18 mouse cellular contexts compared by ENCODE assay signal in the genomic region with DNA sequence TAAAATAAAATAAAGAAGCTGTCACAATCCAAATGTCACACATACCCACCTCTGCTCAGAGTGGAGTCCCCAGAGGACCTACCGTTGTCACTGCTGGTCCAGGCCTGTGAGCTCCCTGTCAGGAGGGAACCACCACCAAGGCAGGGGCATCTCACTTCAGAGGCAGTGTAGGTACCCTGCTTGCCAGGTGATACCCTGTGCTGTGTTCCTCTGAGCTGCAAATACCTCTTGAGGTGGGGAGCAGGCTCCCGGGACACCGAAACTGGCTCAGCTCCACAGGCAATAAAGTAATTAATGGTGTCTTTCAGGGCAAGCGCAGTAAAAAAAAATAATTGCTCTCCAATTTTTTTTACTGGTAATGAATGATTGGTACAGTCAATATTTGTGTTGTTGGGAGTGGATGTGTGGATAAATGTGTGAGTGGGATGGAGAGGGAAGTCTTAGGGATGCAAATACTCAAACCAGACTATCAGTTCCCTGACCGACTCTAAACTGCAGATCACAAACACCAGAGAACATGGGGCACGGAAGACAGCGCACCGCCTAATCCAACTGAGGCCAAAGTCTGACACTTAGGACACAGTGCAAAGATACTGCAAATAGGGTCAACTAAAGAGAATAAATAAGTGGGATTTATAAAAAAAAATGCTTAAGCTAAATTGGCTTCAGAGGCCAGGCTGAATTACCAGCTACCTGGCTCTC.
A peak's percentile ranks its signal among the peaks of the same experiment; 100 is the strongest.
DNase-seq lines count a peak whose midpoint lies in the region; ATAC-seq and TF ChIP-seq lines count a peak whose summit lies in the region.
"Had no signal": no experiment of that assay in that cellular context is flagged by ENCODE, and none has a peak within 500 bp of the region (broad histone marks: within the 10 kb centered on the region; RNA-seq: fewer than 3 reads in every experiment).

No protein-coding gene starts in this region.

- 0 out of 2 replicates have a peak overlapping the region, but pooled peaks have one; percentile 15 for H3K4me2 ChIP-seq in heart, postnatal 0 days (ENCODE audit: low read depth, low read length)
- H3K4me2 ChIP-seq in heart, embryonic 11.5 days = no peak overlapping the region
- H3K4me2 ChIP-seq in lung, postnatal 0 days (replicated peaks; ENCODE audit: low read depth, low read length) = 0 out of 2 replicates have a peak overlapping the region, but pooled peaks have one; percentile 6
- peak overlapping the region; percentile 45 for H3K4me2 ChIP-seq in intestine, embryonic 16.5 days (ENCODE audit: low read depth, low read length)
- H3K4me2 ChIP-seq: kidney, embryonic 15.5 days had no signal

- H3K27ac ChIP-seq in heart, postnatal 0 days (ENCODE audit: low read depth) = no peak overlapping the region
- H3K27ac ChIP-seq in heart, embryonic 11.5 days (ENCODE audit: low read depth, low read length) = no peak overlapping the region
- no peak overlapping the region for H3K27ac ChIP-seq in lung, postnatal 0 days (ENCODE audit: low read length)
- H3K27ac ChIP-seq in intestine, embryonic 16.5 days (ENCODE audit: low read length) = 0 out of 2 replicates have a peak overlapping the region, but pooled peaks have one; percentile 11
- H3K27ac ChIP-seq: heart, embryonic 10.5 days; hindbrain, embryonic 10.5 days; kidney, embryonic 15.5 days; liver, embryonic 14.5 days had no signal

- DNase-seq in heart, postnatal 0 days (ENCODE audit: low spot score) = no peak
- DNase-seq in lung, postnatal 0 days (ENCODE audit: low spot score) = no peak
- DNase-seq in lung, adult 18-20 months = no peak
- no peak for DNase-seq in T-cell, adult 2 months (ENCODE audit: low spot score)
- no peak for DNase-seq in gastrocnemius, adult 18-20 months (ENCODE audit: low spot score)
- DNase-seq: cerebellum, adult 9-11 months; gastrocnemius, postnatal 14 days; left cerebral cortex, postnatal 4 days; spleen, adult 18-20 months had no signal

- 0 out of 2 replicates have a peak, but pooled peaks cover 3% of the 10 kb centered on the region for H3K4me1 ChIP-seq in heart, postnatal 0 days (ENCODE audit: control insufficient read depth, insufficient read depth)
- peaks cover 5% of the 10 kb centered on the region for H3K4me1 ChIP-seq in heart, embryonic 11.5 days (ENCODE audit: control insufficient read depth, insufficient read depth, low read length)
- H3K4me1 ChIP-seq in lung, postnatal 0 days (ENCODE audit: insufficient read depth, low read depth, low read length) = peaks cover 11% of the 10 kb centered on the region
- H3K4me1 ChIP-seq in intestine, embryonic 16.5 days (ENCODE audit: control insufficient read depth, insufficient read depth, low read length) = peaks cover 7% of the 10 kb centered on the region

- no peaks in the 10 kb centered on the region for H3K27me3 ChIP-seq in heart, postnatal 0 days (ENCODE audit: control insufficient read depth, insufficient read depth, low read length)
- no peaks in the 10 kb centered on the region for H3K27me3 ChIP-seq in heart, embryonic 11.5 days (ENCODE audit: control insufficient read depth, insufficient read depth, low read length)
- no peaks in the 10 kb centered on the region for H3K27me3 ChIP-seq in lung, postnatal 0 days (replicated peaks; ENCODE audit: insufficient read depth, low read length)
- no peaks in the 10 kb centered on the region for H3K27me3 ChIP-seq in intestine, embryonic 16.5 days (replicated peaks; ENCODE audit: control insufficient read depth, insufficient read depth, low read length)
- H3K27me3 ChIP-seq: kidney, embryonic 15.5 days had no signal

- 88% methylated on average over 8 of the region's 8 CpGs for WGBS in heart, postnatal 0 days
- 81% methylated on average over 8 of the region's 8 CpGs for WGBS in heart, embryonic 11.5 days (ENCODE audit: insufficient replicate concordance)
- WGBS in lung, postnatal 0 days = 67% methylated on average over 8 of the region's 8 CpGs
- WGBS in intestine, embryonic 16.5 days = 55% methylated on average over 8 of the region's 8 CpGs

- no peak for ATAC-seq in heart, postnatal 0 days (ENCODE audit: insufficient read depth, low read depth)
- no peak for ATAC-seq in heart, embryonic 11.5 days (replicated peaks; ENCODE audit: insufficient number of reproducible peaks, low FRiP score, low TSS enrichment)
- no peak; the same call in 1 of the 2 replicates for ATAC-seq in lung, postnatal 0 days
- ATAC-seq in intestine, embryonic 16.5 days = peak; percentile 84
- ATAC-seq: CD4-positive, CD25-positive, alpha-beta regulatory T cell, adult 4 months; midbrain, embryonic 16.5 days had no signal

- no peak overlapping the region for H3K4me3 ChIP-seq in heart, postnatal 0 days (ENCODE audit: low read depth, low read length)
- H3K4me3 ChIP-seq in heart, embryonic 11.5 days (ENCODE audit: low read depth, low read length) = no peak overlapping the region
- no peak overlapping the region for H3K4me3 ChIP-seq in lung, postnatal 0 days (ENCODE audit: low read depth, low read length)
- H3K4me3 ChIP-seq in intestine, embryonic 16.5 days (ENCODE audit: low read length) = peak overlapping the region; percentile 29
- H3K4me3 ChIP-seq: heart, embryonic 10.5 days; hindbrain, embryonic 10.5 days; kidney, embryonic 15.5 days had no signal

- H3K36me3 ChIP-seq in heart, postnatal 0 days (replicated peaks; ENCODE audit: control insufficient read depth, insufficient read depth, low read length) = no peaks in the 10 kb centered on the region
- H3K36me3 ChIP-seq in heart, embryonic 11.5 days (ENCODE audit: control insufficient read depth, insufficient read depth, low read length) = no peaks in the 10 kb centered on the region
- no peaks in the 10 kb centered on the region for H3K36me3 ChIP-seq in lung, postnatal 0 days (ENCODE audit: insufficient read depth, low read length)
- no peaks in the 10 kb centered on the region for H3K36me3 ChIP-seq in intestine, embryonic 16.5 days (ENCODE audit: control insufficient read depth, insufficient read depth, low read length)
- H3K36me3 ChIP-seq: G1E; heart, embryonic 10.5 days; hindbrain, embryonic 10.5 days; kidney, embryonic 15.5 days had no signal

- TF ChIP-seq CTCF in heart, postnatal 0 days (IDR thresholded peaks at IDR 0.05; ENCODE audit: low read depth) = no peak
- no peak for TF ChIP-seq CTCF in lung, postnatal 0 days (IDR thresholded peaks at IDR 0.05)

- H3K9me3 ChIP-seq in heart, postnatal 0 days (replicated peaks; ENCODE audit: control insufficient read depth, low read length) = no peaks in the 10 kb centered on the region
- H3K9me3 ChIP-seq in heart, embryonic 11.5 days (replicated peaks; ENCODE audit: control insufficient read depth, low read length) = no peaks in the 10 kb centered on the region
- no peaks in the 10 kb centered on the region for H3K9me3 ChIP-seq in lung, postnatal 0 days (ENCODE audit: low read length)
- no peaks in the 10 kb centered on the region for H3K9me3 ChIP-seq in intestine, embryonic 16.5 days (ENCODE audit: control insufficient read depth, low read length)
- H3K9me3 ChIP-seq: heart, embryonic 10.5 days; hindbrain, embryonic 10.5 days; kidney, embryonic 15.5 days had no signal

- TF ChIP-seq EP300 in heart, postnatal 0 days (IDR thresholded peaks at IDR 0.05; ENCODE audit: low read depth) = no peak
- no peak for TF ChIP-seq EP300 in lung, postnatal 0 days (IDR thresholded peaks at IDR 0.05)

- no peak overlapping the region for H3K9ac ChIP-seq in heart, postnatal 0 days (replicated peaks; ENCODE audit: low read depth, low read length)
- no peak overlapping the region for H3K9ac ChIP-seq in heart, embryonic 11.5 days (ENCODE audit: low read depth, low read length)
- no peak overlapping the region for H3K9ac ChIP-seq in lung, postnatal 0 days (replicated peaks; ENCODE audit: low read depth)
- peak overlapping the region; percentile 39; the same call in 1 of the 2 replicates for H3K9ac ChIP-seq in intestine, embryonic 16.5 days (ENCODE audit: low read depth, low read length)
- H3K9ac ChIP-seq: kidney, embryonic 15.5 days; liver, embryonic 14.5 days had no signal
